Mouse (Mus musculus) limb, embryonic 15.5 days (tissue): ENCODE measurements at regions not wholly inside any gene's neighbourhood (a gene's known extent, or its start where the extent isn't known, plus 50 kb on each side); places are given as distances from the start of the nearest gene placed in this dataset.

Experiments
- ATAC-seq: fragments of 200-750 bp; cut with Nextera tagmentation; 2 replicates; pipeline ENCODE4 v1.8.0; 2017; ENCODE audit warnings: low read depth, moderate TSS enrichment; ENCODE audit not compliant: insufficient number of reproducible peaks, low FRiP score, low TSS enrichment
- H3K27ac ChIP-seq: fragments of 300-500 bp; sonication (generic); 2 replicates; pipeline ENCODE4 v1.5.1; 2015; ENCODE audit warnings: moderate library complexity, mild to moderate bottlenecking, inconsistent platforms
- H3K27me3 ChIP-seq: fragments of 300-500 bp; sonication (generic); 2 replicates; pipeline ENCODE4 v1.6.1; 2015; ENCODE audit warnings: inconsistent platforms
- H3K36me3 ChIP-seq: fragments of 300-500 bp; sonication (generic); 2 replicates; pipeline ENCODE4 v1.6.1; 2015; ENCODE audit warnings: inconsistent platforms
- H3K4me1 ChIP-seq: fragments of 300-500 bp; sonication (generic); 2 replicates; pipeline ENCODE4 v1.6.1; 2015; ENCODE audit warnings: inconsistent platforms
- H3K4me2 ChIP-seq: fragments of 300-500 bp; sonication (generic); 2 replicates; pipeline ENCODE4 v1.6.1; 2015; ENCODE audit warnings: mild to moderate bottlenecking, inconsistent platforms
- H3K4me3 ChIP-seq: fragments of 300-500 bp; sonication (generic); 2 replicates; pipeline ENCODE4 v1.5.1; 2015; ENCODE audit warnings: mild to moderate bottlenecking, inconsistent platforms
- H3K9ac ChIP-seq: fragments of 300-500 bp; sonication (generic); 2 replicates; pipeline ENCODE4 v1.6.1; 2015; ENCODE audit warnings: inconsistent platforms
- H3K9me3 ChIP-seq: fragments of 300-500 bp; sonication (generic); 2 replicates; pipeline ENCODE4 v1.6.1; 2016; ENCODE audit warnings: inconsistent platforms
- whole genome bisulfite sequencing: fragments of 180-500 bp; shearing (Covaris S2); methylation state at CpG from one replicate; pipeline ENCODE4 v1.1.7; 2015; 5-methylcytosine and 5-hydroxymethylcytosine counted together

DNA sequence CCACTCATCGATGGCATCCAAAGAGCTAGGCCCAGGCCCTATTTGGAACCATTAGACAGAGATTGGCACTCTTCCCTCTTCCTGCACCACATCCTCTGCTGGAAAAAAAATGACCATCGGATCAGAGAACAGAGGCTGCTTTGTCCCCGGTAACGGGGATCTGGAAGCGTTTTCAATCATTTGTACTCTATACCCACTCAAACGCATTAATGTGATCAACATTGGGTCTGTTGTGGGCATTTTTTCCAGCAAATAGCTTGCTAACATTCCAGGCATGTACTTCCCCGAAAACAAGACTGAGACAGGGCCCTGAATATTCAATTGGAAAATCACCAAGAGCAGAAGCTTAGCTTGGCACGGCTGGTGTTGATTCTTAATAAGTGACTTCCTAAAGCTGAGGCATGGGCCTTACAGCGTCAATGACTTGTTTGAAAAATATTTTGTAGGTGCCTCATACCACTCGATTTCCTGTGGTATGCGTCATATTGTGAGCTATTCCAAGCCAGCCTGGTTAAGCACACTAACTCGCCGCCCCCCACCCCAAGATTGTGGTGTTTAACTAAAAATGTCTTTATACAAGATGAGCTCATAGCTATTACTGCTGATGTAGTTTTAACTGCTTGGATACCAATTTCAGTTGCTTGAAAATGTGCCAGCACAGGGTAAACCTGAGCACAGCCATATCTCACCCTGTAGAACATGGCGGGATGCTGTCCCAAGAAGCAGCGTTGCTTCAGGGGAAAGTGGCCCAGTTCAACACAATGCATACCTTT, 308.0 kb downstream of the Spry2 start:
- Histone ChIP-seq H3K4me1 (peaks cover 26% of the 10 kb centered on the region), H3K9ac (no peak overlapping the region), H3K4me3 (no peak overlapping the region), H3K27me3 (no peaks in the 10 kb centered on the region), H3K27ac (peak overlapping the region; percentile 75), H3K4me2 (peak overlapping the region; percentile 8; the same call in 1 of the 2 replicates), H3K9me3 (no peaks in the 10 kb centered on the region), H3K36me3 (no peaks in the 10 kb centered on the region)
- WGBS = 31% methylated on average over 15 of the region's 15 CpGs
- peak; percentile 80 for ATAC-seq

DNA sequence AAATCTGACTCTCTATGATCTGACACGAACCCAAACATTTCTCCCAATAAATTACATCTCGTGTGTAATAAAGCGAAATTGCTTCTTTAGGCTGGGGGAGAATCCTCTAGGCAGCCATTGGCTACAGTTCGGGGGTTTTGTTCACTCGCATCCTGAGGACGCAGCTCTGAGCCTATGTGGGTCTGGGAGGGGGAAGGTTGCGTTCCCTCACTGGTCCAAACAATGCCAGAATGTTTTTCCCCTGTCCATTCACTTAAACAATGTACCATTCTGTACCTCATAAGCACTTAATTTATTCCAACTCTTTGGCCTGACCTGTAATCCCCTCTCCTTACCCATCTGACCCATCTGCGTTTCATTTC, 308.6 kb downstream of the Spry2 start:
- no peak for ATAC-seq
- H3K4me3 ChIP-seq = no peak overlapping the region
- WGBS = 57% methylated on average over 8 of the region's 8 CpGs
- H3K4me2 ChIP-seq = peak overlapping the region; percentile 8; the same call in 1 of the 2 replicates
- no peaks in the 10 kb centered on the region for H3K36me3 ChIP-seq
- H3K27ac ChIP-seq = peak overlapping the region; percentile 75
- H3K4me1 ChIP-seq = peaks cover 30% of the 10 kb centered on the region
- no peaks in the 10 kb centered on the region for H3K9me3 ChIP-seq
- H3K27me3 ChIP-seq = no peaks in the 10 kb centered on the region
- no peak overlapping the region for H3K9ac ChIP-seq

DNA sequence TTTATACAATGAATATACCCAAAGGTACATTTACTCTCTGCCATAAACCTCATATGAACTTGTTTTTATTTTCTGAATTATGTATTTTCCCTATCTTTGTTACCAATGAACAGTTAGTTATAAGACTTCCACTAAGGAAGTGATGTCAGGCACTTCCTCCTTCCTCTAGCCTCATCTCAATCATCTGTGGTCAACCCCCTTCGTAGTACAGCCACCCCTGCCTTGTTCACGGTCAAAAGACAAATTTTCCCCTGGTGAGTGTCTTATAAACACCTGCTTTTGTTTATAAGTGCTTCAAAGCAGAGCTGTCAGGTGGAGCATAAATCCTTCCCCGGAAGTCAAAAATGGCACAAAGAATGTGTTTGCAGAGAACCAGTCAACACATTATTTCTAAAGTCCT, 312.0 kb downstream of the Spry2 start:
- H3K4me1 ChIP-seq = peaks cover 24% of the 10 kb centered on the region
- H3K27ac ChIP-seq = no peak overlapping the region
- no peaks in the 10 kb centered on the region for H3K9me3 ChIP-seq
- H3K9ac ChIP-seq = no peak overlapping the region
- H3K27me3 ChIP-seq = no peaks in the 10 kb centered on the region
- 27% methylated on average over 3 of the region's 3 CpGs for WGBS
- no peaks in the 10 kb centered on the region for H3K36me3 ChIP-seq
- no peak overlapping the region for H3K4me3 ChIP-seq
- no peak for ATAC-seq
- no peak overlapping the region for H3K4me2 ChIP-seq

DNA sequence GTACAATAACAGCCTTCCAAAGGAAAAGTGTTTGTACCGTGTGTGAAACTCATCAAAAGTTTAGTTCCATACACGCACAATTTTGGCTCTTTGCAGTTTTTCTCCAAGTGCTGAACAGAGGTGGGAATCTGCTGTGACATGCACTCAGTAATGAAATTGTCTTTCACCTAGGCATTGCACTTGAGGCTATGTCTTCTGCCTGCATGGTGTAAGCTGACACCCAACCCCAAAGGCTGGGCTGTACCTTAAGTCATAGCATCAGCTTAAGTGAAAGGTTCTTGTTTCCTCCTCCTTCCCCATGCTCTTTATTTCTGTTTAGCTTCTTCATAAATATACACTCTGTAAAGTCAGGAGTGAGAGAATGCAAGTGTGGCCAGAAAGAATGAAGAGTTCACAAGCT, 313.1 kb downstream of the Spry2 start:
- Histone ChIP-seq H3K27ac (no peak overlapping the region), H3K4me2 (no peak overlapping the region), H3K4me3 (no peak overlapping the region), H3K9me3 (no peaks in the 10 kb centered on the region), H3K9ac (no peak overlapping the region), H3K4me1 (peaks cover 14% of the 10 kb centered on the region), H3K27me3 (no peaks in the 10 kb centered on the region), H3K36me3 (no peaks in the 10 kb centered on the region)
- WGBS = 34% methylated on average over 2 of the region's 2 CpGs
- ATAC-seq = no peak

DNA sequence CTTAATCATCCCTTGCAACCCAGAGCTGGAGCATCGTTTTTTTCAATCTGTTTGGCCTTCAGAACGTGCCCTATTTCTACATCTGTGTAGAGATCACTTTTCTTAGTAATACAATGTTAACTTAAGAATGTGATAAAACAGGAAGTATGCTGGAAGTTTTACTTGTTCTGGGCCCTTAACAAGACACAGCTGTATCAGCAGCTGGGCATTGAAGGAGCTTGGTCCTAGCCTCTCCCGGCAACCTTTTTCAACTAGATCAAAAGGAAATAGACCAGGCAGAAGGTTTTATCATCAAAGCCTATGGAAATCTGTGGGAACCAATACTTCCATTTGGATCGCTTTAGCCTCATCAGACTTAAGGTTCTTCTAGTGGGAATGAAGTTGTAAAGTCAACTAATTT, 317.9 kb downstream of the Ndfip2 start:
- no peak for ATAC-seq
- Histone ChIP-seq H3K36me3 (no peaks in the 10 kb centered on the region), H3K4me1 (peaks cover 10% of the 10 kb centered on the region), H3K27ac (no peak overlapping the region), H3K9me3 (no peaks in the 10 kb centered on the region), H3K27me3 (no peaks in the 10 kb centered on the region), H3K9ac (no peak overlapping the region), H3K4me2 (no peak overlapping the region), H3K4me3 (no peak overlapping the region)
- WGBS = 24% methylated on average over 4 of the region's 4 CpGs

DNA sequence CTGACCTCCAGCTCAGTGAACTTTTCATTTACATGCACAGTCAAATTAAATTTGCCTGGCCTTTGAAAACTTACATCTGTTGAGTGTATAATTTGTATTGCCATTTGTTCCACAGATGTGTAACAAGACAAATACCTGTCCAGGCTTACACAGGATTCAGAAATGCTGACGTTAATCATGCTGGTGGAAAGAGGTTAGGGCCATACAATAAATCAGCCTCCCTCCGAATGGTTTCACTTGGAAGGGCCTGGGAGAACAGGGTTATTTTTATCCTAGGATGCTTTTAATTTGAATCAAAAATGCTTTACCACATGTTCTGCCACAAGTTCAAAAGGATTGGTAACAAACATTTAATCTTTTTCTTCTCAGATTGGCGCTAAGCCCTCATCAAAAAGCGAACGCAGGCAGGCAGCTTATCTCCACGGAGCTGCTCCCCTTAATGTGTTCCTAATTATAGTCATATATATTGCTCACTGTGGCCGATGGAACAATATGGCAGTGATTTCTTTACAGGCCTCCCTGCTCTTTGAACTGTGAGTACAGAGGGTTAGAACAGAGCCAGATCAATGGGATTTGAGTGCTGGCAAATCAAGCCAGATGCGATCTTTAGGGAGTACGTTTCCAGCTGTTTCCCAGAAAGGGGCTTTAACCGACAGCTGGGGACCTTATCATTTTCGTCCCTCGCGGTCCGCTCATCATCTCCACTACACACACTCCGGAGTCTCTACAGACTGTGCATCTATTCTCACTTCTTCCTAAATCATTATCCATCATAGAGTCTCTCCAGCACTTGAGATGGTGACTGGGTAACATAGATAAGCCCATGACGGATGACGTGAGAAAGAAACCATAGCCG, 313.9 kb downstream of the Ndfip2 start:
- peak; percentile 74; the same call in 1 of the 2 replicates for ATAC-seq
- H3K4me2 ChIP-seq = no peak overlapping the region
- peaks cover 10% of the 10 kb centered on the region for H3K4me1 ChIP-seq
- 33% methylated on average over 18 of the region's 18 CpGs for WGBS
- no peak overlapping the region for H3K27ac ChIP-seq
- no peaks in the 10 kb centered on the region for H3K27me3 ChIP-seq
- H3K36me3 ChIP-seq = no peaks in the 10 kb centered on the region
- no peaks in the 10 kb centered on the region for H3K9me3 ChIP-seq
- H3K4me3 ChIP-seq = no peak overlapping the region
- no peak overlapping the region for H3K9ac ChIP-seq

DNA sequence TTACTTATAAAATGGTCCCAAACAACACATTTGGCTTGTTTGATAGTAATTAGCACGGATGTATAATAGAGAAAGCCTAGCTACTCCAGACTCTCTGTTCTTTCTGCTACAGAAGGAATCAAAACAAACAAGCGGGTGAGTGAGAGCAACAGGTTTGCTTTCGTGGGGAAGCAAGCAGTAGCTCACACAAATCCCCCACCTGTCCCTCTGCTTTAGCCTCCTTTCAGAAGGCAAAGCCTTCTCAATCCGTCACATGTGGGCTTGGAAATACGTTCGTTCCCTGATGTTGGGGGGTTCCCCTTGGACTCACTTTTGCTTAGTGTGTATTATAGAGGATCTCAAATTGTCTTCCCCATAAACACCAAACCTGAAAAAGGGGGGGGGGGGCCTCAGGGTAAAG, 311.8 kb downstream of the Ndfip2 start:
- H3K4me2 ChIP-seq = no peak overlapping the region
- H3K9ac ChIP-seq = no peak overlapping the region
- H3K27me3 ChIP-seq = no peaks in the 10 kb centered on the region
- no peak overlapping the region for H3K27ac ChIP-seq
- no peak overlapping the region for H3K4me3 ChIP-seq
- no peaks in the 10 kb centered on the region for H3K9me3 ChIP-seq
- no peaks in the 10 kb centered on the region for H3K36me3 ChIP-seq
- 54% methylated on average over 6 of the region's 6 CpGs for WGBS
- no peak for ATAC-seq
- peaks cover 3% of the 10 kb centered on the region; the same call in 1 of the 2 replicates for H3K4me1 ChIP-seq

DNA sequence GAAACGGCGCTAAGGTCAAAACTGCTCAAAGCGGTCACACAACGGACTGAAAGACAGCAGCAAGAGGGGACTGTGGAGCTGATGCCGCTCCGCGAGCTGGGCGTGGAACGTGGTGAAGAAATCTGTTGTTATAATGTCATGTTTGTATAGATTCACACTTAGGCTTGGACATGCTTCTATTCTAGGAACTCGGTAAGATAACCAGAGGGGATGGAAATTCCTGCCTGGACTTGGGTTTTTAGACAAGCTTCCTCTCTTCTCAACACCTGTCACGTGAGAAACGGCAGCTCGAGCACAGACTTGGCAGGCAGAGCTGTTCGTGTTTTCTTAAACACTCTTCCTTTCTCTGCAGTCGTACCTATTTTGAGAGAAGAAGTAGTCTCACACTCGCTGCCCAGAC, 307.5 kb downstream of the Ndfip2 start:
- no peaks in the 10 kb centered on the region for H3K9me3 ChIP-seq
- H3K4me1 ChIP-seq = no peaks in the 10 kb centered on the region
- H3K27ac ChIP-seq = no peak overlapping the region; the same call in 1 of the 2 replicates
- ATAC-seq = no peak
- H3K27me3 ChIP-seq = no peaks in the 10 kb centered on the region
- H3K4me3 ChIP-seq = no peak overlapping the region
- 66% methylated on average over 16 of the region's 16 CpGs for WGBS
- H3K36me3 ChIP-seq = no peaks in the 10 kb centered on the region
- no peak overlapping the region for H3K9ac ChIP-seq
- H3K4me2 ChIP-seq = no peak overlapping the region

DNA sequence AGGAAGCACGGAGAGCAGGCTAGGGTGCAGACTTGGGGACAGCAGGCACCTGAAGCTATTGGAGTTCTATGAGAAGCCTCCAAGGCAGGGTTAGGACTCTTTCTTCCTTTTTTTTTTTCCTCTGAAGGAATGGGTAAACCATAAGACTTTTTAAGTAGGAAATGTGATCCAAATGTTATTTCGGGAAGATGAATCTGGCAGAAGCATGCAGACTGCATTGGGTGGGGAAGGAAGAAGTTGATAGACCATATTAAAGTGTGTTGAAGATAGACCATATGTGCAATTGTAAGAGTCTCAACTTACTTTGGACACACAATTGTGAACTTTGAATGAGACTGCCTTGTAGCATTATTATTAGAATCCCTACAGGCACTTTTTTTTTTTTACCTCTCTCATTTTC, 304.5 kb downstream of the Ndfip2 start:
- Histone ChIP-seq H3K9ac (no peak overlapping the region), H3K4me3 (no peak overlapping the region), H3K27ac (no peak overlapping the region), H3K4me2 (no peak overlapping the region), H3K36me3 (no peaks in the 10 kb centered on the region), H3K27me3 (no peaks in the 10 kb centered on the region), H3K4me1 (no peaks in the 10 kb centered on the region), H3K9me3 (no peaks in the 10 kb centered on the region)
- ATAC-seq = no peak
- WGBS = 65% methylated on average over 2 of the region's 2 CpGs

DNA sequence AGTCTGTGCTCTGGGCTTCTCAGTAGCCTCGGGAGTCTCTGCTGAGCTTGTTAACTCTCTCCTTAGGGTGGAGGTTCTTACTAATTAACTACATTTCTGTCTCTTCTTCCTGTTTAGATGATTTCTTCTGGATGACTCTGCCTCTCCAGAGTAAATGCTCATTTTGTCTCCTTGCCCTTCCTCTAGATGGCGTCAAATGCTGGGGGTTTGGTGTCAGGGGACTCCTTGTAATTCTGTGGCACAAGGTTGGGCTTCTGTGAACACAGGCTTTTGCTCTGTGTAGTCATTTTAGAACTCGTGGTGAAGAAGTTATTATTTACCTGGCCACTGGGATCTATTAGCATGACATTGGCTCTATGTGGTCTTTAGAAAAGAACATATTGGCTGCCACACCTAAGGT, 298.4 kb downstream of the Ndfip2 start:
- Histone ChIP-seq H3K9me3 (no peaks in the 10 kb centered on the region), H3K27ac (no peak overlapping the region), H3K9ac (no peak overlapping the region), H3K27me3 (no peaks in the 10 kb centered on the region), H3K4me2 (no peak overlapping the region), H3K4me1 (no peaks in the 10 kb centered on the region), H3K4me3 (no peak overlapping the region), H3K36me3 (no peaks in the 10 kb centered on the region)
- WGBS = 61% methylated on average over 3 of the region's 3 CpGs
- no peak for ATAC-seq

DNA sequence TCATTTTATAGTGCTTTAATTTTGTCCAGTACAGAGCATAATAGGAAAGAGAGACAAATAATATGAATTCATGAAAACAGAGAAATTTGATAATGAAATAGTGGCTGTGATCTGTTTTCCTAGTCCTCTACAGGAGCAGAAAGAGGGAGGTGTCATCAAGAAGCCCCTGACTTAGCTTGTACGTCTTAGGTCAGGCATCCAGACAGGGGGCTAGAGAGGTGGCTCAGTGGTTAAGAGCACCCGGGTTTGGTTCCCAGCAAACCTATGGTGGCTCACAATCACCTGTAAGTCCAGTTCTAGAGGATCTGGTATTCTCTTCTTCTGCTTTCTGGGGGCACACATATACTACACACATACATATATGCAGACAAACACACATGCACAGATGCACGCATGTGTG, 285.7 kb downstream of the Ndfip2 start:
- WGBS = 92% methylated on average over 3 of the region's 3 CpGs
- Histone ChIP-seq H3K4me3 (no peak overlapping the region), H3K36me3 (no peaks in the 10 kb centered on the region), H3K9me3 (no peaks in the 10 kb centered on the region), H3K27me3 (no peaks in the 10 kb centered on the region), H3K4me2 (no peak overlapping the region), H3K9ac (no peak overlapping the region), H3K4me1 (peaks cover 5% of the 10 kb centered on the region; the same call in 1 of the 2 replicates), H3K27ac (no peak overlapping the region)
- ATAC-seq = no peak

DNA sequence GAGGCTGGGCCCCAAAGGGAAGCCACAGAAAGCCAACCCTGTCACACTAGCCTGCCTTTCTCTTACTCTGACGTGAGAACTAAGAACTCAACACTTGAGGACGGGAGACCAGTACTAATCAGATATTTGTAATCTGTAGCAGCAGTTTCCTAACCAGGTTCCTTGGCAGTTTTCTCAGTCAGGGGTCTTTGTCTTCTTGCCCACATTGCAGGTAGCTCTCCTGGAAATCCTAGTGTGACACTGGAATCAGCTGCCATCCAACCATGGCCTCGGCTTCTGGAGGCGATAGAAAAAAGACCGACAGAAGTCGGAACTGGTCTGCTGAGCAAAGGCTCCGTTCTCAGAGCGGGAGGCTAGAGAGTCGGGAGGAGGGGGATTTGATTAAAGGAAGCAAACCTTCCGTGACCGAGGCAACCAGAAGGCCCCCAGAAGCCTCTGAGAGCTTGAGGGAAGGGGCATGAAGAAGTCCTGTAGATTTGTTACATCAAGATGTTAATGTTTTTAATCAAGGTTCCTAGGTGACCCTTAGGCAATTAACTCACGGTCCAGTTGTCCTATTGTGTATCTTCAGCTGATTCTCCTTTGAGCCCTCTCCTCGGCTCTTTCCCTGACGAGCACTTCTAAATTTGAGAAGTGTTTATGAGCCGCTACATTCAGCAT, 284.2 kb downstream of the Ndfip2 start:
- H3K36me3 ChIP-seq = no peaks in the 10 kb centered on the region
- ATAC-seq = no peak
- H3K27ac ChIP-seq = no peak overlapping the region
- peaks cover 8% of the 10 kb centered on the region; the same call in 1 of the 2 replicates for H3K4me1 ChIP-seq
- no peaks in the 10 kb centered on the region for H3K9me3 ChIP-seq
- H3K4me3 ChIP-seq = no peak overlapping the region; the same call in 1 of the 2 replicates
- H3K27me3 ChIP-seq = no peaks in the 10 kb centered on the region
- WGBS = 30% methylated on average over 15 of the region's 15 CpGs
- H3K4me2 ChIP-seq = peak overlapping the region; percentile 34
- no peak overlapping the region for H3K9ac ChIP-seq
